Mouse (Mus musculus) left cerebral cortex, adult 11 months (tissue): ENCODE data around the gene Sh3bp1.
"Not testable (repeated sequence)": the region's sequence is repeated elsewhere in the genome, so short reads cannot be mapped to it uniquely, and the experiment has no call there.

Experiments
- DNase-seq: peaks from one replicate; pipeline ENCODE4 v3.0.0; 2022; ENCODE audit warnings: low spot score

The Sh3bp1 gene

GRCm38 (mm10) chr15:78877810-78878390 is 21.7 kb upstream of the Sh3bp1 start:
- DNase-seq: no peak

- not testable (repeated sequence) for DNase-seq
These were observed 20.6 kb upstream of the Sh3bp1 start for GRCm38 (mm10) chr15:78878792-78879516.

GRCm38 (mm10) chr15:78880432-78880831 is 19.1 kb upstream of the Sh3bp1 start:
- no peak for DNase-seq

- no peak for DNase-seq
These were observed 17.7 kb upstream of the Sh3bp1 start for GRCm38 (mm10) chr15:78881828-78882227.

- DNase-seq: no peak
These were observed 10.1 kb upstream of the Sh3bp1 start for GRCm38 (mm10) chr15:78889401-78889853.

GRCm38 (mm10) chr15:78892440-78892839 is 7.1 kb upstream of the Sh3bp1 start:
- no peak for DNase-seq

GRCm38 (mm10) chr15:78894726-78895125 is 4.8 kb upstream of the Sh3bp1 start:
- no peak for DNase-seq

GRCm38 (mm10) chr15:78895741-78896140 is 3.8 kb upstream of the Sh3bp1 start:
- no peak for DNase-seq

- no peak for DNase-seq
These were observed 3.4 kb upstream of the Sh3bp1 start for GRCm38 (mm10) chr15:78896149-78896548.

- no peak for DNase-seq
These were observed 2.1 kb upstream of the Sh3bp1 start for GRCm38 (mm10) chr15:78897488-78897887.

GRCm38 (mm10) chr15:78898507-78899001 is 1.0 kb upstream of the Sh3bp1 start:
- no peak for DNase-seq

GRCm38 (mm10) chr15:78899409-78899739 is 194 bp upstream of the Sh3bp1 start, which contains the start of gene Gm49510:
TSS of gene Gm49510 (plus strand) at chr15:78899667.
- no peak for DNase-seq

- DNase-seq: no peak
These were observed 1.2 kb downstream of the Sh3bp1 start for GRCm38 (mm10) chr15:78900585-78901421.

- no peak for DNase-seq
These were observed 1.8 kb downstream of the Sh3bp1 start for GRCm38 (mm10) chr15:78901422-78901789.

GRCm38 (mm10) chr15:78903243-78903642 is 3.7 kb downstream of the Sh3bp1 start:
- DNase-seq: no peak

- no peak for DNase-seq
These were observed 8.8 kb downstream of the Sh3bp1 start for GRCm38 (mm10) chr15:78908399-78908798.

GRCm38 (mm10) chr15:78908982-78909381 is 9.4 kb downstream of the Sh3bp1 start:
- no peak for DNase-seq

- DNase-seq: no peak
These were observed 12.5 kb downstream of the Sh3bp1 start for GRCm38 (mm10) chr15:78912040-78912439.

- DNase-seq: peak; percentile 95
These were observed 14.1 kb downstream of the Sh3bp1 start, which contains the start of gene Pdxp for GRCm38 (mm10) chr15:78913632-78914090. TSS of gene Pdxp (plus strand) at chr15:78913919.

GRCm38 (mm10) chr15:78914091-78914822 is 14.7 kb downstream of the Sh3bp1 start:
- DNase-seq: no peak

- DNase-seq: no peak
These were observed 15.5 kb downstream of the Sh3bp1 start for GRCm38 (mm10) chr15:78914823-78915659.
